Mouse (Mus musculus): ENCODE data around the gene Pgpep1.

DNA sequence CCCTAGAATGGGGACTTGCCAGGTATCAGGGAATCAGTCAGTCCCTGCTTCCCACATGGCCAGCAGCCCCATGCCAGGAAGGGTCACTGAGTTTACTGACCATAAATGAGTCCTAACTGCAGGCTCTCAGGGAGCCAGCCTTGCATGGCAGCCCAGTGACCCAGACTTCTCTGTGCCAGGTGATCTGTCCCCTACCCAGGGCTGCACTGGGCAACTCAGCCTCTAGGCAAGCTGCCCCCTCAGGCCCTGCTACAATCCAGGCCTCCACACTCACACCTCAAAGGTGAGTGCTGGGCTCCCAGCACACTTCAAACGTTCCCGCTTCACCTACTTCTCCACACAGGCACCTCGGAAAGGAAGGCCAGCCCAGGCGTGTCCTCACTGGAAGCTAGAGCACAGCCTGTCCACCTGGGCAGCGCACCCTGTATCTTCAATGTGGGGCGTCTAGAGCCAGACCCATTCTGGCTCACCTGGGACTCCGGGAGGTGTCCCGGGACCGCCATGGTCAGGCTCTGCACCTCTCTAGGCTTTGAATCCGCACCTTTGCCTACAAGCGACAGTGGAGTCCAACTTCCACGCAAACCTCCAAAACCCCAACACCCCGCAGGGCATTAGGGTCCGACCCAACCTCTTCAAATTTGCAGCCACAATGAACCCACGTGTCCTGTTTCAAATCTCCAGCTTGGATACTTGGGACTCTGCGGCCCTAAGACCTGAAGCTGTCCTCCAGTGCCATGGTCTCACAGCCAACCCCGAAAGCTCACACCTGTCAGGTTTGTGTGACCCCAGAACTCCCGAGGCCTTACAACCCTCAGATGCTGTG, 53.2 kb downstream of the Pgpep1 start:
- TF ChIP-seq POLR2A (IDR thresholded peaks at IDR 0.05; ENCODE audit: insufficient read length, low read depth) (no peak), MYOG (IDR thresholded peaks at IDR 0.05; ENCODE audit: control insufficient read depth in 1 of 3, insufficient read depth in 1 of 3, insufficient read length in 2 of 3, low read depth in 2 of 3) (no peak), MYOD1 (IDR thresholded peaks at IDR 0.05; ENCODE audit: control insufficient read depth in 1 of 3, insufficient read length in 2 of 3, low read depth in 2 of 3) (no peak), TCF12 (IDR thresholded peaks at IDR 0.05; ENCODE audit: insufficient read depth, poor library complexity, severe bottlenecking) (no peak), POLR2AphosphoS2 (IDR thresholded peaks at IDR 0.05; ENCODE audit: insufficient read length, low read depth) (no peak), CEBPB (IDR thresholded peaks at IDR 0.05; ENCODE audit: insufficient read depth, poor library complexity, severe bottlenecking) (no peak), SRF (IDR thresholded peaks at IDR 0.05; ENCODE audit: control insufficient read depth, insufficient read length, low read depth) (no peak)

All from myocyte (in vitro differentiated cells).